Mouse (Mus musculus): Measurements from ENCODE around the gene Cox7a1.
A peak's percentile ranks its signal among the peaks of the same experiment; 100 is the strongest.
"Not testable (repeated sequence)": the region's sequence is repeated elsewhere in the genome, so short reads cannot be mapped to it uniquely, and the experiment has no call there.

Gene Cox7a1

DNA sequence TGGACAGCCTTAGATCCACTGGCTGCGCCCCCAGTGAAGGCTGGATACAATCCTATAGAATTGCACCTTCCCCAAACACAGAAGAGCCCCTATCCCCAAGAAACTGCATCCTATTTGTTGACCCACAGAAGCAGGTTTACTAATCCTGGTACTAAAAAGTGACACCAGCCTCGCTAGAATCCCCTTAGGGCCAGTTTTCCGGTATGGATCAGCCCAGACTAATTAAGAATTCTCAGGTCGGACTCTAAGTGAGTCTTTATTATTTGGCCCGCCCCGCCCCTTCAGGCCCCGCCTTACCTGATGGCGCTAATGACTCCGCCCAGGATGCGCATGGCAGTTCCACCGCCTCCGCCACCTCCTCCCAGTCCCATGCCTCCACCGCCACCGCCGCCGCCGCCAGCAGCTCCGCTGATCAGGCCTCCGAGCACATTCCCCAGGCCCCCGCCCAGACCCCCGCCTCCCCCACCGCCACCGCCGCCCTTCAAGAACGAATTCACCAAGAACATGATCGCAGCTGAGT, 9.7 kb downstream of the Cox7a1 start:
- peak; percentile 83 to 86 for DNase-seq

DNA sequence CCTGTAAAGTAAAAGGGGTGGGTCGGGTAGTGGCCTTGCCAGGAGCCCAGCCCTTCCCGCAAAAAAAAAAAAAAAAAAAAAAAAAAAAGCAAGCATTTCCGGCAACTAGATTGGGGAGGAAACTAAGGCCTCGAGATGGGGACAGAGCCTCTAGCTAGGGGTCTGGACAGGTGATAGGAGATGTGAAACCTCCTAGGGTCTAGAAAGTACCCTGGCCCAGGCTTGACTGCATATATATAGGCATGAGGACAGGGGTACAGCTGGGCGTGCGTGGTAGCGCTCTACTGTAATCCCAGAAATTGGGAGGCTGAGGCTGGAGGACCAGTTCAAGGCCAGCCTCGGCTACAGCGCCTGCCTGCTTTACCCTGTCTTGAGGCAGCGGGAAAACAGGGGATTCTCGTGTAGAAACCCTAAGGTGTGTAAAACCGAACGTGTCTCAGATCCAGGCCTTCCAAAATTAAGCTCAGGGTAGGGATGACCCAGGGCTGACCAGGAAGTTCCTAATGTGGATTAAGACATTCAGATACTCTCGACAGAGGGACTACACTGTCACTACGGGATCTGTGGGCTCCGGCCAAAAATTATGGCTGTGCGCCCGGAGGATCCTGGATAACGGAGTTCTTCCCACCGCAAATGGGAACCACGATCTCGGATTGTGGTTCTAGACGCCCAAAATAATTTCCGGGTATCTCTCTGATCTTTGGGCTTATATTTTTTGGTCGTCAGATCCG, 10.3 kb downstream of the Cox7a1 start:
- peak; percentile 37 to 53 for DNase-seq

DNA sequence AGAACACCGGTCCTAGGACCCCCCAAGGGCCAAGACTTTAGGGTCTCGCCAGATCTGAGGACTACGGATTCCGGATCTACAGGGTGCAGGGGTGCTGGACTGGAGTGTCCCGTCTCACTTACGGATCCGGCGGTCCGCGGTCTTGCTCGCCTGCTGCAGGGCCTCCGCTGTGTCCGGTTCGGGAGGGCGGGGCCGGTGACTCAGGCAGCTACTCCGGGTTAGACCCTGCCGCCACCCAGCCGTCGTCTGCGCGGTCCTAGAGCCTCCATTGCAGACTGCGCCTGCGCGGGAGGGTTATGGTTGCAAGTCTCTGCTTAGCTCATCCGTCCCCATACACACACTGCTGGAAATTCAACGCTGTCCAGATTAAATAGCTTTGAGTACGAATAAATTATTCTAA, 10.9 kb downstream of the Cox7a1 start:
- peak; percentile 96 to 97 for DNase-seq

DNA sequence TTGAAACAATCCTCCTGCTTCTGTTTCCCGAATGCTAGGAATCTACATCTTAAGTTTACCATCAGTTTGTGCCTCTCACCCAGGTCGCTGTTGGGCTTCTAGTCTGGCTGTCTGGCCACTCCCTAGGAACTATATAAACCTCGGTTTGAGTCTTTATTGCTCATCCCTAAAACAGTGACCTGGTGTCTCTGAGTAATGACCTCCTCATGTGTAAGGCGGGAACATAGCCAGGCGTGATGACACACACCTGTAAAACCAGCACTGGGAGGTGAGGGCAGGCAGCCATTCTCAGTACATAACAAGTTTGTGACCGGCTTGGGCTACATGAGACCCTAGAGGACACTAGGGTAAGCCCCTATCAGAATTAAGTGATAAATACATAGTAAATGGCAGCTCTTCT, 11.5 kb downstream of the Cox7a1 start:
- no peak for DNase-seq

DNA sequence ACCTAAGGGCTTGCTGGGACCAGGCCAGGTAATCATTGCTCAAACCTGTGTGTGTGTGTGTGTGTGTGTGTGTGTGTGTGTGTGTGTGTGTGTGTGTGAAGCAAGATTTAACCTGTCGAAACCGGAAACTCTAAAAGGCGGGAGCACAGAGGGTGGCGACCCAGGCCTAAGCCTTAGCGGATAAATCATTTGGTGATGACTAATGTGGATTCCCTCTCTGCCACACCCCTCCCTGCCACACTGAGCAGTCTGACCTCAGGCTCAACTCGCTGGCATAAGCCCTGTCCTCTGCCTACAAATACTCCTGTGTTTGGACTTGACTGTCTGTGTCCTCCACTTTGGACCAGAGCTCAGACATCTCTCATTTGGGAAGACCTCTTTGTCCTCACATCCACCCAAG, 12.2 kb downstream of the Cox7a1 start:
- no peak for DNase-seq

DNA sequence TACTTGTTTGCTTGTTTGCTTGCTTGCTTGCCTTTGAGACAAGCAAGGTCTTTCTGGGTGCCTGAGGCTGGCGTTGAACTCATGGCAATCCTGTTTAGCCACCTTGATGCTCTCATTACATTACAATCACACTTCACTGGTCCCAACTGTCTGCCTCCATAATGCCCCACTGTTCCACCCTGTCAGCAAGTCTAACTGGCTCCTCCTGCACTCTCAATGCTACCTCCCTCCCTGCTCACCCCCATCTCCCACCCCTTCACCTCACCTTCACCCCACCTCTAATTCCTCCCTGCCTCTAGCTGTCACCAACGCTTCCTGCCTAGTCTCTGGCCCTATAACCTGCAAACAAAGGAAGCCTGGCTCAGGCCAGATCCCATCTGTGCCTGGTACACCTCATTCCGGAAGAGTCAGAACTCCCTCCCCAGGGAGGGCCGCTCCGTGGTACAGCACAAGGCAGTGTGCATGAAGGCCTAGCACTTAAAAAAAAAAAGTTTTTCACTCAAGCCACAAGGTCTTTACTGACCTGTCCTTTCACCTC, 13.7 kb downstream of the Cox7a1 start:
- no peak for DNase-seq

DNA sequence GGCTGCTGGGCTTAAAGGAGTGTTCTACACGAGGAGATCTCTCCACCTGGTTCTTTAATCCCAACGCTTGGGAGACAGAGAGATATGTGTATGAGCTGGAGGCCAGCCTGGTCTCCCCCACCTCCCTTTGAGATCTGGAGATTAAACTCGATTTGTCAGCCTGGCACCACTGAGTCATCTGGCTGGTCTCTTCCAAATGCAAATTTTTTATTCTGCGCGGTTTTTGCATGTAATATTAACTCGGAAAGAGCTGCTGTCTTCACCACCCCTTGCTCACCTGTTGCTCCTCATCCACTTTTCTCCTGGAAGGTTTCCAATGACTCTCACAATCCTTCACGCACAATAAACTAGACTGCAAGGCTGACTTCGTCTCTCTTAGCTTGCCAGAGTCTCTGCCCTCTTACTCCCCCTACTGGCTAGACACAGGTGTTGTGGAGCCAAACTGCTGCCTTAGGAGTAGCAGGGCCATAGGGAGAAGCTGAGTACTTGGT, 14.6 kb downstream of the Cox7a1 start, which contains the start of gene Capns1:
TSS of gene Capns1 (minus strand) at position 331 of the 491 bp plus-strand sequence.
- DNase-seq, result peak; percentile 46 to 75

DNA sequence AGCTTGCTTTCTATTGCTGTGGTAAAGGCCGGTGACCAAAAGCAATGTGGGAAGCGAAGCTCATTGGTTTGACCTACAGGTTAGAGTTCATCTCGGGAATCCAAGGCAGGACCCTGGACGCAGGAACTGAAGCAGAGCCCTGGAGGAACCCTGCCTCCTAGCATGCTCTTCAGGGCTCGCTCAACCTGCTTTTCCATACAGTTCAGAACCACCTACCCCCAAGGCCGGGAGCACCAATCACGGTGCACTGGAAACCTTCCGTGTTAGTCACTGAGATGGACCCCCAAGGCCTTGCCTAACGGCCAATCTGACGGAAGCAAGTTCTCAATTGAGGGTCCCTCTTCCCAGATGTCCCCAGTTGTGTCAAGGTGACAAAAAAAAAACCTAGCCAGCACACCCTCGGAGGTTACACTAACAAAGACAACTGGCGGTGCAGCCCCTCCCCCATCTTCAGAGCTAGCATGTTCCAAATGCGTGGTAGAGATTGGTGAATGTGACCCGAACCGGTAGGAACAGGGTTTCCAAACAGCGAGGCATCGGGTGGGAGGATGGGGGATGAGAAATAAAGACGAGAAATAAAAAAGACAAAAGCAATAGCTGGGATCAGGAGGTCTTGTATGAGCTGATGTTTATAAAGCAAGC, 15.7 kb downstream of the Cox7a1 start:
- DNase-seq, result no peak

DNA sequence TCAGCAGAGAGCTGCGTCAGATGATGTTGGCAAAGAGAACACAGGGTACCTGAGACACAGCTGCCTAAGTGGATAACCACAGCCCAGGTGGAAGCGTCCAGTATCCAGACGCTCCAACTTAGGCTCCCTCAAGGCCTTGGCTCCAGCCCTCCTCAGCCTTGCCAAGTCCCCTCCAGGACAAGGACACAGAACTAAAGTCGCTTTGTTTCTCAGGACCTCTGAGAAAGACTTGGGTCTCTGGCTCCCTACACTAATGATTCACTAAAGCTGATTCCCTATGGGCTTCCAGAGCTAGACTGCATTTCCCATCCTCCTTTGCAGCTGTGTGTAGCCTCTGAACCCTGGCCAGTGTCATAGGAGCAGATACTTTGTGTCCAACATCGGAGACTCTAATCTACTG, 16.3 kb downstream of the Cox7a1 start:
- no peak for DNase-seq

DNA sequence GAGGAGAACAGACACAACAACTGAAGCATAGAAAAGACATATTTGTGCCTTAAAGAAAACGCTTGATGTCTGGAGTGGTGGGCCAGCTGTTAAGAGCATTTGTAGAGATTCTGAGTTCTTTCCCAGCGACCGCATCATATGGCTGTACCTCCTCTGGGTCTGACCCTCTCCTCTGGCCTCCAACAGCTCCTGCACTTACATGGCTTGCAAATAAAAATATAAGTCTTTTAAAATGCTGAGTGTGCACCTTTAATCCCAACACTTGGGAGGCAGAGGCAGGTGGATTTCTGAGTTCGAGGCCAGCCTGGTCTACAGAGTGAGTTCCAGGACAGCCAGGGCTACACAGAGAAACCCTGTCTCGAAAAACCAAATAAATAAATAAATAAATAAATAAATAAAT, 16.7 kb downstream of the Cox7a1 start:
- not testable (repeated sequence) for DNase-seq

DNA sequence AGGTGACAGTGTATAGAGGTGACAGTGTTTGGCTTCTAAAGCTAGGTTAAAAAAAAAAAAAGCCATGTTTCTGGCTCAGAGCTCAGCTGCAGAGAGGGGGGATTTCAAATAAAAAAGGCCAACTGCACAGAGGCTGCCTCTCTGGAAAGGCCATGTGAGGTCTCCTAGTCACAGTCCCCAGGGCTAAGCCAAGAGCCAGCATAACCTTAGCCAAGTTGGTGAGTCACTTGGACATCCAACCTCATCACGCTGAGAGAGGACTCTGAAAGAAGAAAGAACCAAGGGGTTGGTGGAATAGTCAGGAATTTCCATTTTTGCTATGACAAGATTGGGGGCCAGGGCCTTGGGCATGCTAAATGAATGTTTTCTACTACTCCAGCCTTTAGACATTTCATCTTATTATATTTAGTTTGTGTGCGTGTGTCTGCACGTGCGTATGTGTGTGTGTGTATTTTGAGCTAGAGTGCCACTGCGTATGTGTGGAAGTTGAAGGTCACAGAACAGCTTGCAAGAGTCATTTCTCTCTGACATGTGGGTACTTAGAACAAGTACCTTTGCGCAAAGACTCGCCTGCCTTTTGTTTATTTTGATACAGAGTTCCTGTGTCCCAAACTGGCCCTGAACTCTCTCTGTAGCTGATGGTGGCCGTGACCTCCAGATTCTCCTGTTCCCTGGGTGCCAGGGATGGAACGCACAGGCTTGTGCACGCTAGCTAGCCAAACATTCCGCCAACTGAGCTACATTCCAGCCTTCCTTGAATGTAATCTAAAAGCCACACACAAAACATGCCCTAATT, 19.1 kb downstream of the Cox7a1 start:
- no peak for DNase-seq

DNA sequence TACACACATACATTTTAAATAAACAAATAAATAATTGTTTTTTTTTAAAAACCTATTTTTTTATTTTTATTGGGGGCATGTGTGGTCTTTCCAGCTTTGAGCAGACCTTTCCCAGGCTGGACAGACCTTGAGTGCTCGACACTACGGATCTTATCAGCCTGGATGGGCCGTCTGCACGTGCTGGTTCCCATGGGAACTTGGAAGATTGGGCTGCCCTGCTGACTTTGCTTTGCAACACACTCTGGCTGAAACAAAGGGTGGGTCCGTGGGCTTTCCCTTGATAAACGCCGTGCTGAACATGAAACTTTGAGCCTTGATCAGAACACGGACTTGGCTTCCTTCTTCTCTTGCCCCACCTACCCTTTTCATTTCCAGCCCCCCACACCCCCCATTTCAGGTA, 20.4 kb downstream of the Cox7a1 start:
- no peak for DNase-seq

DNA sequence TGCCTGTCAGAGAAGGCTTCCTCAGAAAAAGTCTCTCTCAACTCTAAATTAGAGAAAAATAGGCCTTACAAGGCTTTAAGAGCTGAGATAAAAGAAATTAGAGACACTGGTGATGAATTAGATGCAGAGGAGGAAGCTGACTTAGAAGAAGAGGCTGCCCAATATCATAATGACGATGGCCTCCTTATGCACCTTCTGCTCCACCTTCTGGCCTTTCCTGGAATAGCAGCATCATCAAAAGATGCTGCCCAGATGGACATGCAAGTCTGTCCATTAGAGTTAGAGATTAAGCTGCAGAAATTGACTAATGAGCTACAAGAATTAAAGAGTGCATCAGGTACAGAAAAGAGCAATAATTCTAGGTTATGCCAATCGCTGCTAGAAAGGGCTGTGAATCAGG, 21.4 kb downstream of the Cox7a1 start:
- peak in 1 of 2 experiments; percentile 69 for DNase-seq

DNA sequence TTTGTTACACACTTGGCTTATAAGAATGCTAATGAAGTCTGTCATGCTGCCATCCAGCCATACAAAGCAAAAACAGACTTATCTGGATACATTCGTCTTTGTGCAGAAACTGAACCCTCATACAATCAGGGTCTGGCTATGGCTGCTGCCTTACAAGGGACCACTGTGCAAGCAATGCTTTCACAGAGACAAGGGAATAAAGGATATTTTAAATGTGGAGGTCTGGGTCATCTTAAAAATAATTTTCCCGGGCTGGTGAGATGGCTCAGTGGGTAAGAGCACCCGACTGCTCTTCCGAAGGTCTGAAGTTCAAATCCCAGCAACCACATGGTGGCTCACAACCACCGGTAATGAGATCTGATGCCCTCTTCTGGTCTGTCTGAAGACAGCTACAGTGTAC, 22.4 kb downstream of the Cox7a1 start:
- DNase-seq, result not testable (repeated sequence)

DNA sequence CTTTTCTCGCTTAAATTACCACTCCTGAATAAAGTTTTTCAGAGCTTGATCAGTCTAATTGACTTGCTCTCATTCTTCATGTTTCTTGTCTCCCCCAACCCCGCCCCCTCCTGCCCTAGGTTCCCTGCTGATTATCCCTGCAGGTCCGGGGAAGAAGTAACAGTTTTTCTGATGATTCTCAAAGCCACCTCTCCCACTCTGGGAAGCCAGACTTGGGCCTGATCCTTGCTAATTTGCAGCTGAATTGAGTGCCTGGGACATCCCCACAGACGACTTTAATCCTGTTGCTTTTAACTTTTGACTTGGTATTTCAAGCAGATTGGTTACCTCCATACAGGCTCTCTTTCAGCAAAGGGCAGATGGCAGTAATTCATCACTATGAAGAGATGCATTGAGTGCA, 27.1 kb downstream of the Cox7a1 start:
- no peak for DNase-seq

DNA sequence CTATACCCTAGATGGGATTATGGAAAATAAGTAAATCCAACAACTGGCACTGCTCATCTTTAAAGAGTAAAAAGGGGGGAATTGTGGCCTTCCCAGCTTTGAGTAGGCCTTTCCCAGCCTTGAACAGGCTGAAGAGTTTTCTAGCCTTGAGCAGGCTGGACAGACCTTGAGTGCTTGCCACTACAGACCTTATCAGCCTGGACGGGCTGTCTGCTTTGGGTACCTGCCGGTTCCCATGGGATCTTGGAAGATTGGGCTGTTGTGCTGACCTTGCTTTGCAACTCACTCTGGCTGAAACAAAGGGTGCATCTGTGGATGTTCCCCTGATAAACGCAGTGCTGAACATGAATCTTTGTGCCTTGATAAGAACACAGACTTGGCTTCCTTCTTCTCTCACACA, 29.9 kb downstream of the Cox7a1 start:
- DNase-seq, result no peak

DNA sequence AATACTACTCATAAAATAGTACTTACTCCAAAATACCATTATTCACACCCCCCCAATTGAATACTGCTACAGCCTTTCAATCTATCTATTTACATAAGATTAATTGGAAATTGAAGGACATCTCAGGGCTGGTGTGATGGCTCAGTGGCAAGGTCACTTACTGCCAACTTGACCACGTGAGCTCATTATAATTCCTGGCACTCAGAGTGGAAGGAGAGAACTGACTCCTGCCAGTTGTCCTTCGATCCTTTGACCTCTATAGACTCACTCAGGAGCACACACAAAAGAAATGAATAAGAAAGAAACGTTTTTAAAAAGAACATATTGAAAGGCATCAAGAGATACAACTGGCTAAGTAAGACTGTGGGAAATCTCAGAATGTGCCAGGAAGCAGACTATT, 31.9 kb downstream of the Cox7a1 start:
- DNase-seq, result no peak

DNA sequence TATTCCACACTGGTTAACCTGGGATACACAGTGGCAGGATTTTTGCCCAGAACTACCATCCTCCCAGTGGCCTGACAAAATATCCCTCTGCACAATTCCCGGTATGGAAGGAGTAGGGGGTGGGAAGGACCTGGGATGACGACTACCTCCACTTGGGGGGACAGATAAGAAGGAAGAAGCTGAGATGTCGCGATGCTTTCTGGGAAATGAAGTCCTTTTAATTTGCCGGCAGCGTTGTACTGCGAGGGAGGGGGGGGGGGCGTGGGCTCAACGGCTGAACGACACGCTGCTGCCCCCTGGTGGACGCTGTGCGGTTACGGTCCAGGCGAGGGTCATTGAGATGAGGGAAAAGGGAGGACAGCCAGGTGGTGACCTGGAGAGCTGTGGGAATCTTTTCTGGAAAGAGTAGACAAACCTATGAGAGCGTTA, 32.8 kb downstream of the Cox7a1 start:
- peak; percentile 68 to 81 for DNase-seq

DNA sequence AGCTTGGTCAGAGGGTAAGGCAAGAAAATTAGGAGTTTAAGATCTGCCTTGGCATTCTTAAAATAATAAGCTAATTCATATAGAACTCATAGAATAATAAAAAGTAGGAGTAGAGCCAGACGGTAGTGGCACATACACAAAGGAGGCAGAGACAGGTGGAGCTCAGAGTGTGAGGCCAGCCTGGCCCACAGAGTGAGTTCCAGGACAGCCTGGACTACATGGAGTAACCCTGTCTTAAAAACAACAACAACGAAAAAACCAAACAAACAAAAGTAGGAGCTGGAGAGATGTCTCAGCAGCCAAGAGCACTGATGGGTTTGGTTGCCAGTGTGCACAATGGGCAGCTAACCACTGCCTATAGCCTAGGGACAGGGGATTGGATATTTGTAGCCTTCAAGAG, 33.3 kb downstream of the Cox7a1 start:
- no peak for DNase-seq

DNA sequence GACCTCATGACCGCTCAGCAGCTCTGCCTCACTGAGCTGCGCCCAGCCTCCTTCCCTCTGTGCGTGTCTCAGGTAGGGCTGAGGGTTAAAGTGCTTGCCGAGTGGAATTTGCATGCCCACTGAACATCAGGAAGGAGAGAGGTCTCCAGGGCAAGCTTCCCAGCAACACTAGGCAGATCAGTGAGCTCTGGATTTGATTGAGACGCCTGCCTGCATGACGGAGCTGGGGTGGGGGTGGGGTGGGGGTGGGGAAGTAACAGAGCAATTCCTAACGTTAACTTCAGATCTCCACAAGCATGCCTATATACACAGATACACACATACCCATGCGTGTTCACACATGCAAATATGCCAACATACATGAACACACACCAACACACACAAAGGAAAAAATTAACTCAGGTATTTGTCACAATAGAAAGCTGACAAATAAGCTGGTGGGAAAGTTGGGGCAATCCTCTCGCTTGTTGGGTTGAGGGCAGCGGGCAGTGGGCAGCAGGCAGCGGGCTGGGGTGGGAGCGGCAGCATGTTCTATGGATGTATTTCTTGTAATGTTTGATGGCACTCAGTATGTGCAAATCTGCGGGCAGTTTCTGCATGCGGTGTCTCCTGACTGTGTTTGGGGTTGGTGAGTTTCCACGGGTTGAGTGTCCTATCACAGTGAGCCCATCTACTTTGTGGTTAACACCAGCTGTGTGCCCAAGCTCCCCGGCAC, 35.5 kb downstream of the Cox7a1 start:
- peak; percentile 50 to 67 for DNase-seq

DNA sequence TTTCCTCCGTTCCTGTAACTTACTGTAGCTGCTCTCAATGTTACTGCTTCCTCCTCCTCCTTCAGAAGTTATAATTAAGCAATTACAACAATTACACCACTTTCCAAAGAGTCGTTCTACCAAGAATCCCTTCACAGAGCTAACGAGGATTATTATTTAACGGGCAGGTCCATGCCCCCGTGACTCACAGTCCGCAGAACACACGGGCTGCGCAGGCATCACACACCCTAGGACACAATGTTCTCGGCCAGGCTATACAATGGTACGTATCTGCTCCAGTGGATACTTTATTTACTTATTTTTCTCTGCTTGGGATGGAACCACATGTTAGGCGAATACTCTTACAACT, 36.0 kb downstream of the Cox7a1 start:
- DNase-seq, result no peak

DNA sequence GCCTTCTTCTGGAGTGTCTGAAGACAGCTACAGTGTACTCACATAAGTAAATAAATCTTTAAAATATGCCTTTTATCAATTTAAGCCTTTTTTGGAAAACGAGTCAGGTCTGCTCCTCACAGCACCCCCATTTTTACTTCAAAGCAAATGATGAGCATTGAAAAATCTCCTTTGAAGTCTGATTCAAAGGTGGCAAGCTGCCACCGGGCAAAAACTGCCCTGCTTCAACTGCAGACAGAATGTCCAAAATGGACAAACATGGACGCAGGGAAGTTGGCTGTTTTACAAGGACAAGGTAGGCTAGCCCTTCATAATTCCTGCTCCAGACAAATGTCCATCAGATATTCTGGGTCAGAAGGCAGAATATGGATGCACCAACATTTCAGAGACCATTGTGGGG, 37.5 kb downstream of the Cox7a1 start:
- no peak for DNase-seq

DNA sequence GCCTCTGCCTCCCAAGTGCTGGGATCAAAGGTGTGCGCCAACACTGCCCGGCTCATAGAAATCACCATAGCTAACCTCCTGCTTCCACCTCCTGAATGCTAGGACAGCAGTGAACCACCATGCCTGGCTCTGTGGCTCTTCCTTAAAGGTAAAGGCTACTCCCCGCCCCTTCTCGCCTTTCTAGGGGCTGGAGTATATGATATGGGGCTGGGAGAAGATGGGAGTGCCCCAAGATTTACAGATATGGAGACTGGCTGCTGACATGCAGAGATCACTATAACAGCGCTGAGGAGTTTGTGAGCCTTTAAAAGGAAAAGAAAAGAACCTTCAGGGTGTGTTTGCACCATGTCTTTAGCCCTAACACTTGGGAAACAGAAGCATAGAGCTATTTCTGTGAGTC, 38.3 kb downstream of the Cox7a1 start:
- DNase-seq, result no peak
